Mouse (Mus musculus) stomach, embryonic 14.5 days (tissue): ENCODE results near the gene Olfr553. TPM values are rescaled to one million over a fixed set of nuclear protein-coding genes. Genes with fewer than 3 reads are reported as not detected.

Experiments used
- polyA plus RNA-seq: library from polyadenylated mRNA; unstranded; fragments of >200 nt; fragmentation: Nextera tagmentation; extraction: Ambion mirVana; gene quantifications from 2 replicates; pipeline ENCODE4 v1.2.1, GENCODE M21; 2014

The Olfr553 gene
- polyA plus RNA-seq, 1 experiment from 2014 or later, result not detected

Other genes with a start within 250 kb of the Olfr553 start
- 145 and 148 TPM in 2 replicates for gene Rrm1, start 176.5 kb downstream of the Olfr553 start, polyA plus RNA-seq
- gene Olfr543, start 136.5 kb downstream of the Olfr553 start, polyA plus RNA-seq, result 0.22 and 0.60 TPM in 2 replicates
- 0.10 TPM in 1 of 2 replicates, not detected in the other for gene Olfr544, start 129.9 kb downstream of the Olfr553 start, polyA plus RNA-seq
- 0.09 TPM in 1 of 2 replicates, not detected in the other for gene Olfr545, start 118.6 kb downstream of the Olfr553 start, polyA plus RNA-seq
- not detected in 2 replicates for gene Olfr547, start 83.5 kb downstream of the Olfr553 start, polyA plus RNA-seq
- gene Olfr548-ps1, start 77.3 kb downstream of the Olfr553 start, polyA plus RNA-seq, result not detected in 2 replicates
- gene Olfr549, start 68.3 kb downstream of the Olfr553 start, polyA plus RNA-seq, result not detected in 2 replicates
- gene Trim21, start 52.7 kb downstream of the Olfr553 start, polyA plus RNA-seq, result 0.97 and 2.1 TPM in 2 replicates
- gene Olfr550, start 46.8 kb downstream of the Olfr553 start, polyA plus RNA-seq, result not detected in 2 replicates
- not detected in 2 replicates for gene Olfr551, start 26.3 kb downstream of the Olfr553 start, polyA plus RNA-seq
- not detected in 2 replicates for gene Olfr552, start 20.4 kb downstream of the Olfr553 start, polyA plus RNA-seq
- gene Olfr554, start 20.2 kb upstream of the Olfr553 start, polyA plus RNA-seq, result not detected in 2 replicates
- not detected in 2 replicates for gene Olfr555, start 40.6 kb upstream of the Olfr553 start, polyA plus RNA-seq
- gene Olfr556, start 46.7 kb upstream of the Olfr553 start, polyA plus RNA-seq, result not detected in 2 replicates
- 17.0 and 22.1 TPM in 2 replicates for gene Trim68, start 69.1 kb upstream of the Olfr553 start, polyA plus RNA-seq
- not detected in 2 replicates for gene Olfr557, start 77.7 kb upstream of the Olfr553 start, polyA plus RNA-seq
- gene Olfr558, start 84.0 kb upstream of the Olfr553 start, polyA plus RNA-seq, result 0.13 and 0.17 TPM in 2 replicates
- not detected in 2 replicates for gene Olfr33, start 100.9 kb upstream of the Olfr553 start, polyA plus RNA-seq
- gene Olfr559, start 109.3 kb upstream of the Olfr553 start, polyA plus RNA-seq, result not detected in 2 replicates
- not detected in 2 replicates for gene Olfr560, start 141.1 kb upstream of the Olfr553 start, polyA plus RNA-seq
- gene Olfr78, start 141.3 kb upstream of the Olfr553 start, polyA plus RNA-seq, result 0.18 and 0.49 TPM in 2 replicates
- gene Olfr561, start 153.0 kb upstream of the Olfr553 start, polyA plus RNA-seq, result not detected in 2 replicates
- not detected in 2 replicates for gene Olfr564, start 185.3 kb upstream of the Olfr553 start, polyA plus RNA-seq
- gene Olfr566, start 240.5 kb upstream of the Olfr553 start, polyA plus RNA-seq, result not detected in 2 replicates